Mouse (Mus musculus) cerebellum, adult 2 months (tissue): ENCODE data around the gene Kdm2a.

Source experiments
- CTCF ChIP-seq: fragments of 200-500 bp; IDR thresholded peaks from 2 replicates; pipeline ENCODE4 v1.5.1; 2011; ENCODE audit warnings: low read depth, mild to moderate bottlenecking, control low read depth, low read length, moderate library complexity, borderline replicate concordance; ENCODE audit not compliant: insufficient read depth
- POLR2A ChIP-seq: fragments of 200-500 bp; IDR thresholded peaks from 2 replicates; pipeline ENCODE4 v1.6.1; 2011; ENCODE audit warnings: low read length, control low read depth, borderline replicate concordance; ENCODE audit not compliant: insufficient read depth

- TF ChIP-seq CTCF (no peak), POLR2A (no peak)
Measured at GRCm38 (mm10) chr19:4414631-4415030, 16.5 kb upstream of the Kdm2a start.
